Mouse (Mus musculus) heart, adult 8-10 months (tissue): ENCODE results near the gene Fsip1. TPM values are rescaled to one million over a fixed set of nuclear protein-coding genes. Genes with fewer than 3 reads are reported as not detected.

ENCODE experiments used
- DNase-seq: peaks from one replicate; pipeline ENCODE4 v3.0.0; 2022; ENCODE audit warnings: low spot score
- total RNA-seq, 4 experiments: library from RNA; stranded (reverse); gene quantifications; 2 replicates each; pipeline ENCODE4 v1.2.4; 2022

Gene Fsip1
- total RNA-seq, 4 experiments from 2014 or later, result not detected

DNA sequence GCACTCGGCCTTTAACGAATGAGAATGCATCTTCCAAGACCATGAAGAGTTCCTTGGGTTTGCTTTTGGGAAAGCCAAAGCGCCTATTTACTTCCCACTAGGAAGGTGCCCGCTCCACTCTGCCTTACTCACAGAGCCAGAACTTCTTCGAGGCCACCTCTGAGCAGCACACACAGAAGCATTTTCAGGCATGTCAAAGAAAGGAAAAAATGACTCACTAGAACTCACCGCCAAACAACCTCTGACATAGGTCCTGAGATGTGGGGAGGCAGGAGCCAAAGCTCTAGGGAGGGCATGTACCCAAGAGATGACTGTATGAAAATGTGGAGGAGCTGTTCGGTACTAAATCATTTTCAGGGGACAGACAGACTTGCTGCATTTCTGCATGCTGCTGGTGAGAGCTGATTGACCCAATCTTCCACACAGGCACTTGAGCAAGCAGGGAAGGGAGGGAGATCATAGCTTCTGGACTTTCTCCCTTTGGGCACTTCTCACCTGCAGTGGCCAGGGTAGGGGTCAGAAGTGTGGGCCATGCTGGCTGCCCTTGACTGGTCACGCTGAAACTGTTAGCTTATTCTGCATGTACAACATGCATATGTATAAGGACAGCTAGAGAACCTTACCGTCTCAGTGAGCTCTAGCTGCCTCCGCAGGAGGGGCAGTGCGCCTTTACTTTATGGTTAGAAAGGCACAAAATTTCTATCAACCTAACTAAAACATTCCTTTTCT is 131.4 kb downstream of the Fsip1 start:
- DNase-seq, result no peak

DNA sequence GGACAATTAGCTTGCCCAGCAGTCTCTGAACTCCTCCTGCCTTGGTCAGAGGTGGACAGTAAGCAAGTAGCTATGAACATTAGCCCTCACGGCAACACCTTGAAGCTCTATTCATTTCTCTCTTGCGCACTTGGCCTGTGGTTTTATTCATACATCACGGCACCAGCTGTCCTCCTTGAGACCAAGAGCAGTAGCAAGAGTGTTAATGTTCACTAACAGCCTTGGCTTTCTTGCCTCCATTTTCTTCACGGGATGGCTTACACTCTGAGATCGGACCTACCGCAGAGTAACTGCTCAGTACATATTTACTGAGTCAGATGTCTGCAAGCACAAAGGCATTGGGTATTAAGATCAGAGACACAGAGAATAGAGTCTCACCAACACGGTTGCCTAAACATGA is 132.3 kb downstream of the Fsip1 start:
- DNase-seq, result no peak

DNA sequence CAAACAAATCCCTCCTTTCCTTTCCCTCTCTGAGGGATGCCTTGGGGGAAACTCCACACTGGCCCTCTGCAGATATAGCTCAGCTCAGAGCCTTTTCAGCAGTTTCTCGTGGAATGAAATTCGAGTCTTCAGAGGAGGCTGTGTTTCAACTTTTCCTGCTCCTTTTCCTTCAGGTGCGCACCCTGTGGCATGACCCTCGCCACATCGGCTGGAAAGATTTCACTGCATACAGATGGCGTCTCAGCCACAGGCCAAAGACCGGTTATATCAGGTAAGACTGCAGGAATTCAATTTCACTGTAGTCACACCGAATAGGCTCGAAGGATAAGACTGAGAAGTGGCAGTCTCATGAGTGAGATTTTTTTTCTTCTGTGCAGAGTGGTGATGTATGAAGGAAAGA is 133.0 kb downstream of the Fsip1 start:
- no peak for DNase-seq

DNA sequence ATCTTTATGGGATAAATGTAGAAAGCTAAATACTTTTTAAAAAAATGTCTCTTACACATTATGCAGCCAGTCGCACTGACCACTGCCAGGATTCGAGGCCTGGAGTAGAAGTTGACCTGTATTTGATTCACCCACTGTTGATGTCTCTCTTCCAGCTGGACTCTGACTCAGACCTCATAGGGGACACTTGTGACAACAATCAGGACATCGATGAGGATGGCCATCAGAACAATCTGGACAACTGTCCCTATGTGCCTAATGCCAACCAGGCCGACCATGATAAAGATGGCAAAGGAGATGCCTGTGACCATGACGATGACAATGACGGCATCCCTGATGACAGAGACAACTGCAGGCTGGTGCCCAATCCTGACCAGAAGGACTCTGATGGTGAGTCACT is 134.5 kb downstream of the Fsip1 start:
- no peak for DNase-seq

DNA sequence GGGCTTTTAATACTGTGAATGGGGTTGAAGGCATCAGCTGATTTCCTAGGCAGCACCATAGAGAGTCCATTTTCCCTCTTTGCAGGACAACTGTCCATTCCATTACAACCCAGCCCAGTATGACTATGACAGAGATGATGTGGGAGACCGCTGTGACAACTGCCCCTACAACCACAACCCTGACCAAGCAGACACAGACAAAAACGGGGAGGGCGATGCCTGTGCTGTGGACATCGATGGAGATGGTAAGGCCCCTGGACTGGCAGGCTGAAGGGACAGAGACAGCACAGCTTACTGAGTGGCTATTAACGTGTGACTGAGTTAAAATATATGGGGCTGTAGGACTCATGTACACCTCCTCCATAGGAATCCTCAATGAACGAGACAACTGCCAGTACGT is 136.0 kb downstream of the Fsip1 start:
- no peak for DNase-seq

DNA sequence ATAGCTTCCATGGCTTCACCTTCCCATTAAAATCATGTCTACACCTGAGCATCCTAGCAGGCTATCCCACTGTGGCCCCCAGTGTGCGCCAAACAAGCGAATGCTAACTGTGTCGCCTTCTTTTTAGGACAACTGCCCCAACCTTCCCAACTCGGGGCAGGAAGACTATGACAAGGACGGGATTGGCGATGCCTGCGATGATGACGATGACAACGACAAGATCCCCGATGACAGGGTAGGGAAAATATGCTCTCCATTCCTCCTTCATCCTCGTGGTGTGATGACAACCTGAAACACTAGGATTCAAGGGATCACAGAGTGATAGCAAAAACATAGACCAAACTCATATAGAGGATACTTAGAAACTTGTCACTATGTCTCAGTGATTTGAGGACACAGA is 136.7 kb downstream of the Fsip1 start:
- no peak for DNase-seq

DNA sequence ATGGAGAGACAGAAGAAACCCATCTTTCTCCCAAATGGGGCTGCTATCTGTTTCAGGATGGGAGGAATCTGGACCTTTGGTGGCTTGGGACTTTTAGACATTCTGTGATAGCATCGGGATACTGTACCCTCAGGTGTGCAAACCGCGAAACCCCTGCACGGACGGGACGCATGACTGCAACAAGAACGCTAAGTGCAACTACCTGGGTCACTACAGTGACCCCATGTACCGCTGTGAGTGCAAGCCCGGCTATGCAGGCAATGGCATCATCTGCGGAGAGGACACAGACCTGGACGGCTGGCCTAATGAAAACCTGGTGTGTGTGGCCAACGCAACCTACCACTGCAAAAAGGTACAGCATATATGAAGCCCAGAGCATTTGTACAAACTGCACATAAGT is 137.1 kb downstream of the Fsip1 start:
- no peak for DNase-seq

DNA sequence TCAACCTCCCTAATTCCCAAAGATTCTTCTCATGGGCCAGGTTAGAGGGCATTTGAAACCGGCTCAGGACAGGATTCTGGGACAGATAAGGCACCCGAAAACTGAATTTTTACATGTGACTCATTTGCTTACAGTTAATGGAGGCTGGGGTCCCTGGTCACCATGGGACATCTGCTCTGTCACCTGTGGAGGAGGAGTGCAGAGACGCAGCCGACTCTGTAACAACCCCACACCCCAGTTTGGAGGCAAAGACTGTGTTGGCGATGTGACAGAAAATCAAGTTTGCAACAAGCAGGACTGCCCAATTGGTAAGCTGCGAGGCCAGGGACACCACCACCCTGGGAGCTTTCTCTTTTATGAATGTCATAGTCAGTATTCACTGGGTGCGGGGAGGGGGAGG is 138.3 kb downstream of the Fsip1 start:
- no peak for DNase-seq

DNA sequence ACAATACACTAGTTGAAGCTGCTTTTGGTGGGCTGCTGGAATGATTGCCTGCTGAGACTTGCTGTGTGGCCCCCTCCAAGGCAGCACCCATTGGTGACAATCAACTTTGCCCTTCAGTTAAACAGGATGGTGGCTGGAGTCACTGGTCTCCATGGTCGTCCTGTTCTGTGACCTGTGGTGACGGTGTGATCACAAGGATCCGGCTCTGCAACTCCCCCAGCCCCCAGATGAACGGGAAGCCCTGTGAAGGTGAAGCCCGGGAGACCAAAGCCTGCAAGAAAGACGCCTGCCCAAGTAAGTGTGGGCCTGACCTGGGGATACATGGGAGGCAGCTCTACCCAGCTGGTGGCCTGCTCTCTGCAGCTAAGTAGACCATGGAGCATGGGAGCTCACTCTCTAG is 138.7 kb downstream of the Fsip1 start:
- DNase-seq, result no peak

DNA sequence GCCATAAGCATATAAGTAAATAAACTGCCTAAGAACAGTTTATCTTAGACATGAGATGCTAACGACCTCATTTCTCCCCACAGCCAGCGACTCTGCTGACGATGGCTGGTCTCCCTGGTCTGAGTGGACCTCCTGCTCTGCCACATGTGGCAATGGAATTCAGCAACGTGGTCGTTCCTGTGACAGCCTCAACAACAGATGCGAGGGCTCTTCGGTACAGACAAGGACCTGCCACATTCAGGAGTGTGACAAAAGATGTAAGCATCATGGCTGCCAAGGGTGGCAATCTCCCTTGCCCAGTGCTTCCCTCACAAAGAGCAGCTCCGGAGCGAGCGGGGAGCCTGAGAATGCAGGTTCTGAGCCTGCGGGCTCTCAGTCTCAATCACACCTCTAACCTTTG is 139.4 kb downstream of the Fsip1 start:
- DNase-seq, result no peak

DNA sequence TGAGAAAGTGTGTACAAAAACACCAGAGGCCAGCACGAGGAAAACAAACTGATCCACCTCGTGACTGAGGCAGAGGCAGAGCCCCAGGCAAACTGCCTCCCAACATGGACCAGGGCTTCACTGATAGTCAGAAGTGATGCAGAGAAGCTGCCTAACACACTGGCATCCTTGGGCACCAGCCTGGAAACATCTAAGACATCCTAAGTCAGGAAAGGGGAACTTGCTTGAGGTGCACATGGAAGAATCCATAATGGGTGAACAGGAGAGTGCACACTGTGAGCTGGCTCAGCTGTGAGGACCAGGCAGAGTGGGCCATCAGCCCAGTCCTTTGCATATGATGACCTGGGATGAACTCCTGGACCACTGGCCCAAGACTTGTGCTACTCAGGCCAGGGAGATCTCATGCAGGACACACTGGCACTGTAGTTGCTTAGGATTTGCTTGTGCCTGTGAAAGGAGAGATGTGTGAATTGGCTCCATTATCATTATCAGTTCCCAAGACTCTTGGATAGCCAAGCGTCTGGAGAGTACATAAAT is 139.9 kb downstream of the Fsip1 start:
- no peak for DNase-seq

DNA sequence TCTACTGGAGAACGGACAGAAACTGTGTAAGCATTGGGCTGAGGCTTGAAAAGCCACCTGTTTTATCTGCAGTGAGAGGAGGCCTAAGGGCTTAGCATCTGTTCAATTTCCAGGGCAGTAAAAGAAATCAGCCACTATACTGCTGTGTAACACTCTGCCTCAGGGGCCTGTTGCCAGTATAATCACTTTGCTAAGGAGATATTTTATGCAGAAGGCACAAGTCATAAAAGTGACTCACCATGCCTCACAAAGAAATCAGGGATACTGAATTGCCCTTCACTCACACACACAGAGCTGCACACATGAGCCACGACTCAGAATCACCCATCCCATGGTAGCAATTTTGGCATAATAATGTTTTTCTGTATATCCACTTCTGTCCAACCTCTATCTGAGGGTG is 140.6 kb downstream of the Fsip1 start:
- no peak for DNase-seq

DNA sequence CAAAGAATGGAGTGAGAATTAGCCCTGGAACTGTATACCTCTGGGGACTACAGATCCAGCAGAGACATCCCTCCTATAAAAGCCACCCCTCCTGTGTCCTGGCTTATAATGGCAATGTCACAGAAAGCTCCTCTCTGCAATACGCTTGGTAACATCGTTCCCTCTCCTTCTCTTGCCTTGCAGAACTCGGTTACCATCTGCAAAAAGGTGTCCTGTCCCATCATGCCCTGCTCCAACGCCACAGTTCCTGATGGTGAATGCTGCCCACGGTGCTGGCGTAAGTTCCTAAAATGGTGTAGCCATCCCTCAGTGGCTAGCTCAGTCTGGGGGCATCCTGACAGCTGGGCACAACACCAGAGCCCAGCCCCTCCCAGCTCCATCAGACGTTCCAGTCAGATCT is 141.1 kb downstream of the Fsip1 start:
- DNase-seq, result no peak

DNA sequence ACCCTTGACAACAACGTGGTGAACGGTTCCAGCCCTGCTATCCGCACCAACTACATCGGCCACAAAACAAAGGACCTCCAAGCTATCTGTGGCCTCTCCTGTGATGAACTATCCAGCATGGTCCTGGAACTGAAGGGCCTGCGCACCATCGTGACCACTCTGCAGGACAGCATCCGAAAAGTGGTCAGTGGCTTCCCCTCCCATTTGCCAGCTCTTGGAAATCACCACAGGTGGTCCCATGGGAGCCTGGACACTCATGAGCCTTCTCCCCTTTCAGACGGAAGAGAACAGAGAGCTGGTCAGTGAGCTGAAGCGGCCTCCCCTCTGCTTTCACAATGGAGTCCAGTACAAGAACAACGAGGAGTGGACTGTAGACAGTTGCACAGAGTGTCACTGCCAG is 142.1 kb downstream of the Fsip1 start:
- no peak for DNase-seq

DNA sequence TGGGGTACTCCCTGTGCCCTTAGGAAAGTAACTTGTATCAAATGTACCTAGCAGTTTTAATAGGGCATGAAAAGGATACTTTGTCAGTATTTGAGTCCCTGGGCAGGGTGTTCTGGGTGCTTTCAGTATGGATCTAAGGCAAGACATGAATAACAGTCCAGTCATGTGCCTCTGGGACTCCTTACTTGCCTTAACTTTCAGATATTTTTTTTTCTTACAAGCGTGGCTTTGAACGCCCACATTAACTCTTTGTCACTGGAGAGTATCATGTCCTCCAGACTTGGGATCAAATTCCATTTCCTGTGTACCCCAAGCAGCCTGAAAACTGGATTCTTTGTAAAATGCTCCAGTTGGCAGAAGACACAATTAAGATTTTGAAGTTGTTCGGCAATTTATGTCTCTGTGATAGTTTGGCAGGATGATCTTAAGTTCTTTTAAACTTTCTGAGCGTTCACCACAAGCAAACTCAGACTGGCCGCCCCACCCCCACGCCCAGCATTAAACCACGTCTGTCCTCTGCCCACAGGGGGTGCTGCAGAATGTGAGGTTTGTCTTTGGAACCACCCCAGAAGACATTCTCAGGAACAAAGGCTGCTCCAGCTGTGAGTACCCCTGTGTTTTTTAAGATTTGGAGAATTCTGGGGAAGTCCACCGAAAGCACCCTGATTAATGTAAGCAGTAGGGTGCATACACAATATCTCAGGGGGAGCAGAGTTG is 142.8 kb downstream of the Fsip1 start:
- no peak for DNase-seq

DNA sequence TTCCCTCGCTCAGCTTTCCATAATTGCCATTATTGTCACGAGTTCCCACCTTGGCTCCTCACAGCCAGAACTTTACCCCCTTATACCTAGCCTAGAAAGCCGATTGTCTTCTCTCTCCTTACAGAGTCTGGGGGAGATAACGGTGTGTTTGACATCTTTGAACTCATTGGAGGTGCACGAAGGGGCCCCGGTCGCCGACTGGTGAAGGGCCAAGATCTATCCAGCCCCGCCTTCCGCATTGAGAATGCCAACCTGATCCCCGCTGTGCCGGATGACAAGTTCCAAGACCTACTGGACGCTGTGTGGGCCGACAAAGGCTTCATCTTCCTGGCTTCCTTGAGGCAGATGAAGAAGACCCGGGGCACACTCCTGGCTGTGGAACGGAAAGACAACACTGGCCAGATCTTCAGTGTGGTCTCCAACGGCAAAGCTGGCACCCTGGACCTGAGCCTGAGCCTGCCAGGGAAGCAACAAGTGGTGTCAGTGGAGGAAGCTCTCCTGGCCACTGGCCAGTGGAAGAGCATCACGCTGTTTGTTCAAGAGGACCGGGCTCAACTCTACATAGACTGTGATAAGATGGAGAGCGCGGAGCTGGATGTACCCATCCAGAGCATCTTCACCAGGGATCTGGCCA is 143.8 kb downstream of the Fsip1 start:
- no peak for DNase-seq

DNA sequence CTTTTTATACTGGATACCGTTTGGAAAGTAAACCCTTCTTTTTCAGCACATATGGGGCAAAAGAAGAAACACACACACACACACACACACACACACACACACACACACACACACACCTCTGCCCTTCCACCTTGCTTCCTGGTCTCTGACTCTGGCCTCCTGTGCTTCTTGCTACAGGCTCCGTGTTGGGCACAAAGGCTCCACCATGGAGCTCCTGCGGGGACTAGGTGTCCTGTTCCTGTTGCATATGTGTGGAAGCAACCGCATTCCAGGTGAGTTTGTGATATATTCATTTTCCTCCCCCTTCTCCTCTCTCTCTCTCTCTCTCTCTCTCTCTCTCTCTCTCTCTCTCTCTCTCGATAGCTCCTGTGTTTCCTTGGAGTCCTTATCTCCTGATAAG is 144.3 kb downstream of the Fsip1 start:
- no peak for DNase-seq

DNA sequence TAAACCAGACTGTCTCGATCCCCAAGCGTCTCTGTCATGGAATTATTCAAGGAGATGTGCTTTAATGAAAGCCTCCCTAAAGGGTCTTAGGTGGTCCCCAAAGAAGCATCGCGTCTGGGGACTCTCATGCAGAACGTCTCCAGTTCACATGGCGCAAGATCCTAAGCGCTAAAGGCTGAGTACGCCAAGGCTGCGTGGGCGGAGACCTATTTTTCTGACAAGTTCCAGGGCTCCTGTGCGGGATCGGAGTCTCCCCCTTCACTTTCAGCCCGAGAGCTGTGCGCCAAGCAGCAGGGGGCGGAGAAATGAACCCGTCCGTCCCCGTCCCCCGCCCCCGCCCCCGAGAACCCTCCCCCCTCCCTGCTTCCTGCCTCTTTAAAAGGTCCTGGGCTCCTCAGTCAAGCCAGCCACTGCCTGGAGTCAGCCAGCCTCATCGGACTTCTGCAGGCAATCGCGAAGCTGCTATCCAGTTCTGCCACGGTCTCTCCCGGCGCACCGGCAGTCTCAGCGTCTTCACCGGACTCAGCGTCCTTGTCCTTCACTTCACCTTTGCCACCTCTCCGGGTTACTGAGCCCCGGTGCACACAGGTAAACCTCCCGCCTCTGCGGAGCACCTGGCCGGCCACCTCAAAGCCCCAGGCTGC is 145.2 kb downstream of the Fsip1 start, which contains the start of gene Thbs1:
Gene Thbs1, plus strand, starts transcription at position 389 of the 644 bp plus-strand sequence.
- DNase-seq, result peak; percentile 72

DNA sequence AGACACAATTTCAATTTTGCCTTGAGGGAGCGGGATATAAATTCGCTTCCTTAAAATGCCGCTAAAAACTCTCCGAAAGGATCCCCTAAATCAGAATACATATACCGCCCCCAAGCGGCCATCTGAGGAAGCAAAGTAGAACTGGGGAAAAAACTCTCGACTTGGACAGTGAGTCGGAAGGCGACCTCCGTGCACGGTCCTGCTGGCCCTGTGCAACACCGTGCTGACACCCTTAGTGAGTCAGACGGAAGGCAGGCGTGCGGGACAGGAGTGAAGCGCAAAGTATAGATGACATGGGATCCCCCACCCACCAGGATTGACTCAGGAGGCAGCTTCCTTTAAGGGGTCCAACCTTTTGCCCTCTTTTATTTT is 145.7 kb downstream of the Fsip1 start:
- DNase-seq, result peak; percentile 90

DNA sequence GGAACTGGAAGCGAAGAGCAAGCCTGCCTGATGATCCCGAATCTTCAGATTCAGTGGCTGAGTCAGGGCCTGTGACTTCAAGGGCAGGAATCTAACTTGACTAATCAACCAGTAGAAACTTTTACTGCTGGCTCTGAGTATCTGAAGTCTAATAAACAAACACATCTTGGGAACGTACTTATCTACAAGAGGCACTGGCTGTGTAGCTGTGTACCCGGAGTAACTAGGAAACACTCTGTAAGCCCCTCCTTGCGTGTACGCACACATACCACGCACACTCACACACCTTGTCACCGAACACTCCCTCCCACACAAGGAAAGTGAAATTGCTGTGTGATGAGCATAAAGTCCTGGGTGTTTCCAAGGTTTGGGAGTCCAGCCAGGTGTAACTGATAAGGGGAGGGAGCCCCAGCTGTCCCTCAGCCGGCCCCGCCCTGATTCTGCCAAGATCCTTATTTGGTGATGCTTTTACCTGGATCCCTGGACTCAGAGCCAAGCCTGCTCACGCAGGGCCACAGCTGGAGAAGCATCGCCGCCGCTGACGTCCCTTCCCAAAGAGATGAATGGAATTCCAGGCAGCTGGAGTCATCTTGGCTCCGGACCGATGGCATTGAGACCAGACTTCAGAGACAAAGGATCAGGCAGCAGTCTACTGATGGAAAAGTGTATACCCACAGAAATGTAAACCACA is 146.4 kb downstream of the Fsip1 start:
- DNase-seq, result peak; percentile 45

DNA sequence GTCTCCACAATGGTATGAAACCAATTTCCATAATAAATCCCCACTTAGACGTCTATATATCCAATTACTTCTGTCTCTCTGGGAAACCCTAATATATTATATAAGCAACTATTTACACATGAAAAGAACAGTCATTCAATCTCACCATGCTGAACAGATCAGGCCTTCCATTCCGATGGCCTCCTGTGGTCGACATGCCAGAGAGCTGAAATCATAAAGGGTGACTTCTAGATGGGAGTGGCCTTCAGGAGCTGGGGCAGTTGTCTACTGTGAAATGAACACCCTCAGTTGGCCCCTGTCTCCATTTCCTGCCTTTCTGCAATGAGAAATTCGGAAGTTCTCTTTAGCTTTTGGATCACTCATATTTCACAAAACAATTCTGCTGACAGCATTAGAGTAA is 154.6 kb downstream of the Fsip1 start:
- DNase-seq, result no peak

DNA sequence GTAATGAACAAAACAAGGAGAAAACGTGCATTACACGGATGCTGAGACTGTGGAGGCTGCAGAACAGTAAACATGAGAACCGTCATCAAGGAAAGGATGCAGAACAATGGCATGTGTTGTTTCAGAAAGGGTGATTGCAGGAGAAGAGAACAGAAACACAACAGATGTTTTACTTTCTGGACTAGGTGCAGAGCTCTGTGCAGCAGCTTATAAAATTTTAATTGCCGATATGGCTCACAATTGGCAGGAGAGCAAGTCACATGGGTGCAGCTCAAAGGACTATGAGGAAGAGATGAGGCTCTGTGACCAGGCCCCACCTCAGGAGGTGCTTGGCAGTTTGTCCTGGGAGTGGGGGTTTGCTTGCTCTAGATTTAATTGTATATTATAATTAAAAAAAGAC is 157.7 kb downstream of the Fsip1 start:
- no peak for DNase-seq
